Mouse (Mus musculus) retina, embryonic 14.5 days (tissue): ENCODE results near the gene Tmem235.

ENCODE experiments used
- DNase-seq: peaks from one replicate; pipeline ENCODE4 v3.0.0-alpha.2; 2015; ENCODE audit warnings: low spot score

Tmem235 gene

DNA sequence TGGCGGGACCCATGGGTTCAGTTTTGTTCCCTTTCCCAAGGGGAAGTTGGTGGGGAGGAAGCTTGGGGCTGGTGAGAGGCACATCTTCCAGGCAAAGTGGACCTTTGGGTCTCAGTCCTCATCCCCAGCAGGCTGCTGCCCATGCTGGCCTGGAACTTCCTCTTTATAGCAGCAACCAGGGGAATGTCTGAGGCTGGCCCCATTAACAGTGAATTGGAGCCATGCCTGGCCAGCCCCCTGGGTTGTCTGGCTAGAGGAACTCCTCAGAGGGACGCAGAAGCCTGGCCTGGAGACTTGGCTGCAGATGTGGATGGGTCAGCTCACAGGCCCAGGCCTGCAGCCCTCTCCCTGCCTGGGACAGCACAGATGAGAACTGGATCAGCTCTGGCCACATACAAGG, 4.3 kb downstream of the Tmem235 start:
- DNase-seq: no peak

- DNase-seq: peak; percentile 87
Measured at GRCm38 (mm10) chr11:117865988-117866387, 5.4 kb downstream of the Tmem235 start.

GRCm38 (mm10) chr11:117870688-117871365, 10.3 kb downstream of the Tmem235 start:
- peak; percentile 92 for DNase-seq

- no peak for DNase-seq
Measured at GRCm38 (mm10) chr11:117871376-117871775, 10.8 kb downstream of the Tmem235 start.

DNA sequence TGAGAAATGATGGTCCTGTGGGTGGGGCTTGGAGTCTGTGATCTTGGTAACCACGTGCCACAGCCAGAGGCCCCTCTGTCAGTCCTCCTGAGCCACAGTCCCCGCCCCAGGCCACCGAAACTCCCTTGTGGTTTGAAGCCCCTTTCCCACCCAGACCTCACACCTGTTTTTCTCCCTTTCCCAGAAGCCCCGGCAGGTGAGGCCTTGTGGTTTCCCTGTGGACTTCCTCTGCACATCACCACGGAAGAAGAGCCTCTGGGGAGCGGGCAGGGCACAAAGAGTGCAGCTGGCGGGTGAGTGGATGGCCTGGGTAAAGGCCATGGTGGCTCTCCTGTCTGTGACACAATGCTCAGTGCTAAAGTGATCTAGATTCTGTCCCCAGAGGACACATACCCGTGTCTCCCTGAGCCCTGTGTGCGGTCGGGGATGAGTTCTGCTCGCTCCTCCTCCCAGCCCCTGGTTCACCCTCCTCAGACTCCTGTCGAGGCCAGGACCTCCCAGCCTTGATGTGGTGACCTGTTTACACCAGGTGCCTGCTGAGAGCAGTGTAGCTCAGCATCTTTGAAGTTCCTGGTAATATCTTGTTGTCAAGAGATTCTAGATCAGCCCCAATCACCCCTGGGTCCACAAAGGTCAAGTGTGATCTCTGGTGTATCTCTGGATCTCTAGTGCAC, 11.5 kb downstream of the Tmem235 start:
- no peak for DNase-seq

- peak; percentile 85 for DNase-seq
Measured at GRCm38 (mm10) chr11:117872861-117873608, 12.5 kb downstream of the Tmem235 start, which contains the start of gene Tha1. Gene Tha1, minus strand, starts transcription at chr11:117873481.

DNA sequence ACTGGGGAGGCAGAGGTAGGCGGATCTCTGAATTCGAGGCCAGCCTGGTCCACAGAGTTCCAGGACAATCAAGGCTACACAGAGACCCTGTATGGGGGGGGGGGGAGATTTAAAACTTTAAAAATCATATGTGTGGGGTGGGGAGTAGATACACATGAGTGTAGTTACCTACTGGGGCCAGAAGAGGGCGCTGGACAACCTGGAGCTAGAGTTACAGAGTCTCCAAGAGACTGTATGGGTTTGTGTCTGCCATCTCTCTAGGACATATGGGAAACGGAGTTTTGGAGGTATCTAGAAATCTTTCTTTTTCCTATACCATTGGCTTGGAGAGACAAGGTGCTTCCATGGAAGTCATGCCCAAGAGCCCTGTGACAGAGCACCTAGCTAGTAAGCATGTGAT, 13.9 kb downstream of the Tmem235 start:
- DNase-seq: no peak

DNA sequence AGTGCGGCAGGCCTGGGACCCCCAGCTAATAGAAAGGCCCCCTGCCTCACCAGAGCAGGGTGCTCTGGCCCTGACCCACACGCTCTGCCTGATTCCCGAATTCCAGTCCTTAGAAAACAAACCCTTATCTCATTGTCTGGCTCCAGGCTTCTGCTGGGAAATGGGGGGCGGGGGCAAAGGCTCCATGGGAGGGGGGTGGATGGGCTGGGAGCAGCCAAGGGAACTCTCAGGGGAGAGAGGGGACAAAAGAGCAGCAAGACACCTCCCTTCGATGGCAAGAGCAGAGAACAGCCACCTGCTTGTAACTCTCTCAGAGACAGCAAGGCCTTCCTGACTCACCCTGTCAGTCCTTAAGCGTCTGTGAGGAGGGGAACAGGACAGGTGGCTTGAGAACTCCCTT, 15.1 kb downstream of the Tmem235 start:
- DNase-seq: no peak

DNA sequence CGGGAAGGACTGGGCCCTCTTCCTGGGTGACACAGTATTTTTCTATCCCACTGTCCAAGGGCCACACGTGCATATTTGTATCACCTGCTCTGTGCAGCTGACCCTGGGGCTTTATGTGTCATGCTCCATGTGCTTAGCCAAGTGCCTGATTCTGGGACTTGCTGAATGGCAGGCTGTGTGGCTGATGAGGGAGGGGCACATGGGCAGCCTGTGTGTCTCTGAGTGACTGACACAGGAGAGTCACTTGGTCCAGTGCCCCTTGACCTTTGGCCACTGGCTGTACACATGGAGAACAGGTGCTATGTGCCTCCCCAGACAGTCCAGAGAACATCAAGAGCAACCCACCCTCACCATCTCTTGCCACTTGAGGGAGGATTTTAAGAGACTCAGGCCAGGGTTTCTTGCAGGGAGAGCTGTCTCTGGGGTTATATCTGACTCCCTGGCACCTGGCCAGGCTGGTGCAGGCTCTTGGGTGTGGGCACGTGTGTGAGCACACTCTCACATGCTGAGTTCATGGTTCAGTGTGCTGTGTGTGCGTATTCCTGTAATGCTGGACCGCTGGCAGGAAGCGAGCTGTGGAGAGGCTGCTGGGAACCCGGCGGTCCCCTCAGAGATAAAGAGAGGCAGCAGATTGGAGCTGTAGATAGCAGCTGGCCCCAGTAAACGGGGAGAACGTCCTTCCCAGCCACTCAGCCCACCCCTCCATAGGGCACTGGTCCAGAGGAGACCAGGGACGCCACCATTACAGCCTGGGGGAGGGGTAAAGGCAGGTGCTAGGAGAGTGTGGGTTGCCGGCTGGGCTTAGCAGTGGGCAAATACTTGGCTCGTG, 17.6 kb downstream of the Tmem235 start:
- DNase-seq: no peak

DNA sequence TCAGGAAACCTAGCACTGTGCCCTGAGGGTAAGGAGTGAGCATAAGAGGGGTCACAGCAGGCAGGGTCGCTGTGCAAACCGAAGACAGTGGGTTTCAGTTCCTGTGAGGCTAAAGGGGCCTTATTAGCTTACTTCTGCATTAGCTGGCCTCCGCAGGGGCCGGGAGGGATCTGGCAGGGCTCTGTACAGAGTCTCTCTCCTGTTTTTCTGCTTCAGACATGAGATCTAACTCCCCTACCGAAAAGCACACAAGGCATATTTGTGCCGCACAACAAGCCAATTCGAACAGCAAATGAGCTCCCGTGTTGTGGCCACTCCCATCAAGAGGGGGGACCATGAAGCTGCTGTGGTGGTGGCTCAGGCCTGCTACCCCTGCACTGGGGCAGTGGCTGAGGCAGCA, 18.3 kb downstream of the Tmem235 start:
- DNase-seq: no peak

DNA sequence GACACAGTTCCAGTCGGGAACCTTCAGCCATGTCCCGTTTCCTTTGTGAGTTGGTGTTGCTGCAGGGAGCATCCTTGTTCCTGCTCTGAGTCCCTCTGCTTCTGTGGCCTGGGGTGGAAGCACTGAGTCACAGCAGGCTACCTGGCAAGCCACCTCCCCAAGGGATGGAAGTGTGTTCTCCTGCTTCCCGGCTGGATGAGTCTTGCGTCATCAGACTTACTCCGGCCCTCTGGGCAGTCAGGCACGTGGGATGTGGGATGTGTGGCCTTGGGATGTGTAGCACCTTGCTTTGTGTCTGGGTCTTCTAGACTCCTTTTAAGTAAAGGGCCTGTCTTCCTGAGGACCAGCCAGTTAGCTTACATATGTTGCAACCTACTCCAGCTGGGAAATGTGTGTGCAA, 19.1 kb downstream of the Tmem235 start:
- DNase-seq: no peak

DNA sequence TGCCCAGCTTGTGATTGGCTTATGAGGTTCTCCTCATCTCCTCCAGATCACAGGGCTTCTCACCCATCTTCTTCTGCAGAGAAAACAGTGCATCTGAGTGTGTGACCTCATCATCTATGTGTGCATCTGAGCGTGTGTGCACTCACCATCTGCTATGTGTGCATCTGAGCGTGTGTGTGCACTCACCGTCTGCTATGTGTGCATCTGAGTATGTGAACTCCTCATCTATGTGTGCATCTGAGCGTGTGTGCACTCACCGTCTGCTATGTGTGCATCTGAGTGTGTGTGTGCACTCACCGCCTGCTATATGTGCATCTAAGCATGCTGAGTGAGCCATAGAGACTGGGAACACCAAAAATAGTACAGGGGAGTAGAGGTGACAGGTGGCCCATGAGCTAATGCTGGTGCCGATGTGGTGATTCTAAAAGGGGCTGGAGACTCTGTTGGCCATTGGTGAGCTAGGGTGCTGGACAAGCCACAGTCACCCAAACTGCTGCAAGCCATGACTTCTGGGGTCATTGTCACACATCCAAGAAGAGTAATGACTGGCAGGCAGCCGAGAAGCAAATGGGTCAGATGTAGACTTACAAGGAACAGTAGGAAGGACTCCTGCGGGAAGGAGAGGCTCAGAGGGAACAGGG, 19.9 kb downstream of the Tmem235 start:
- no peak for DNase-seq

- DNase-seq: no peak
Measured at GRCm38 (mm10) chr11:117880977-117881358, 20.4 kb downstream of the Tmem235 start.

DNA sequence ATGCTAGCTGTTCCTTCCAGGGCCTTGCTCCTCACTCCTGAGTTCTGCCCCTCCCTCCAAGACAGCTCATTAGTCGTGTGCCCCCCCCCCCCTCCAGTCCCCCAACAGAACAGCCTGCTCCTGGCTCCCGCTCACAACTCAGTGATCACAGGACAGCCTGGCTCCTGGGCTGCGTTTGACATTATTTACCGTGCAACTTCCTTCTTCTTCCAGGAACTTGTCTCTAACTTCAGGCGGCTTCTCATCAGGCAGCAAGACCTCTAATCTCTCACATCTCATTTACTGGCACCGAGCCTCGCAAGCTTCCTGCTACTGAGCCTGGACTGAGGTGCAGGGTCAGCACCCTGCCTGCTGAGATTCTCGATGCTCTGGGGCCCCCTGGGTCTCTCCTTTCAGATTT, 21.2 kb downstream of the Tmem235 start:
- peak; percentile 11 for DNase-seq

GRCm38 (mm10) chr11:117882208-117882607, 21.7 kb downstream of the Tmem235 start:
- no peak for DNase-seq

DNA sequence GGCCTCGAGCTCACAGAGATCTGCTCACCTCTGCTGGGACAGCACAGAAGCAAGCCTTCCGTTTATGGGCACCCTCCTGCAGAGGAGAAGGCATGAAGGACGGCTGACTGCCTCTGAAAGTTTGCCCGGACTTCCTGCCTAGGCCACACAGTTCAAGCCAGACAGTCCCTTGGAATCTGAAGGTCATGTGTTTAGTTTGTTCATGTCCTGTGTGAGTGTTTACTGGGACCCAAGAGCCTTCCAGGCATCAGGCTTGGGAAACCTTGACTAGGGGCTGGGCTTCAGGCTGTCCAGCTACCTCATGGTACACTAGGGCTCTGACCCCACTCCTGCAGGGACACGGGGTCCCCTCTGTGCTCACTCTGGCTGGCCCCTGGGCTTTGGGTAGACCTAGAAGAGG, 25.4 kb downstream of the Tmem235 start:
- DNase-seq: no peak

DNA sequence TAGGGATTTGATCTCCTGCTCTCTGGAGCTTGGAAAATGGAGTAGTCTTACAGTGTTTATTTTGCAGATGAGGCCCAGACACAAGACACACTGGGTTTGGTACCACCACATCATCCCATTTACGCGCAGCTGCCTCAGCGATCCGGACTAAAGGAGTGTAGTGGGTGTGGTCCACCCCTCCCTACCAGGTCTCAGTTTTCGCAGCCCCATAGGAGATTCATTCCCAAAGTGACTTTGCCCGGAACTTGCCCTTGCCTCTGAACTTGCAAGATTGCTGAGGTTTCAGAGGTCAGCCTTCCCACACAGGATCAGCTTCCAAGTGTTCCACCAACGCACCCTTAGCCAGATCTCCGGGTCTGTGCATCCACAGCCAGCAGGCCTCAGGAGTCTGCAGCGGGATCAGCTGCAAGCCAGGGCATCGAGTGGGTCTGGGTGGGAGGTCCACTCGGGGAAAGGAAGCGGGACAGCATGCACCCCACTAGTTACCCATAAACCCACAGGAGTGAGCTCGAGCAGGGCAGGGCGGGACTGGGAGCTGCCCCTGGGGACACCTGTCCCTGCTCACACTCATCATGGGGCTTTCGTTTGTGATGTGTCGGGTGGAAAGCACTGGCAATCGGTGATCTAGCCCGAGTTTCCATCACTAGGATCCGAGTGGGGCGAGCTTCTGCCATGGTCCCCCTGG, 27.8 kb downstream of the Tmem235 start:
- peak; percentile 21 for DNase-seq

- DNase-seq: peak; percentile 64
Measured at GRCm38 (mm10) chr11:117888853-117889822, 28.6 kb downstream of the Tmem235 start.

DNA sequence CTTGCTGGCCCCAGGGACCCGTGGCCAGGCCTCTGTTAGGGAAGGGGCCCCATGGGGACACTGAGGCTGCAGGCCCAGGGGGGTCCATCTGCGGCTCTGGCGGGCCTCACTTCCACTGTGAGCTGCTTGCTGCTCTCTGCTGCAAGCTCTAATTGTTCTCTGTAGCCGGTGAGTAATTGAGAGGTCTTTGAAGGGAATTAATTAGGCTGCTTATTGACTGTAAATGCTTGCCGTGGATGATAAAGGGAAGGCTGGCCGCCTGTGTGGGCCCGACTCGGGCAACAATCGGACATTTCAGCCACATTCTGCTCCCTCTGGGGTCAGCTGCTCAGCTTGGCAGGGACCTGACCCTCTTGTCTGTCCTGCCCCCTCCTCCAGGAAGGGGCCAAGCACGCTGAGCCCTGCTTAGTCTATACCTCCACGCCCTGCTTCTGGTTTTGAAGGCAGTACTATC, 29.4 kb downstream of the Tmem235 start:
- DNase-seq: peak; percentile 74
